Mouse (Mus musculus): Measurements from ENCODE around the gene Grm3.

Grm3 gene

DNA sequence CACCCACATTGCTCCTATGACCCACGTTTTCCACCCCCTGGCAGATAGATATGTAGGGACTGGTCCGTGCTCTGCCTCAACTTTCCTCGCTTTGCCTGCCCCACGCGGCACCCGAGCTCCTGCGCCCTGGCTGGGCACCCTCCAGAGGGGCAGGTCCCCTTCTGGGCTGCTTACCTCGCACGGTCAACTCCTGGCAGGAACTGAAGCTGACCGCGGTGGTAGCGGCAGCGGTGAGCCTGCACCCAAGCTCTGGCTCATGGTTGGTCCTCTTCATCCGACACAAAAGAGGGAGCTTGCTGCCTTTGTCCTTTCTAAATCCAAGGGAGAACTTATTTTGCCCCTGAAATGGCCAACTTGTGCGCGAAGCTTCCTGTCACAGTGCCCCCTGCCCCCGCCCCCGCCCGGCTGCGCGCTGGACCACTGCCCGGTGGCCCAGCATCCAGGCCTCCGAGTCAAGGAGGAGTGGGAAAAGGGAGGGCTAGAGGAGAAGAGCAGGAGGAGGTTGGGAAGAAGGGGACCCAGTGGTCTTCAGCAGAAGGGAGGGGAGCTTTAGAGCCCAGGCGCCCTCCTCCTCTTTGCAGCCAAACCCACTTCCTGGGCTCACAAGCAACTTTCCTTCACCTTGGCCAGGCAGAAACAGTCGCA lies at the start of gene Grm3:
Gene Grm3 (minus strand): TSS at position 215 of the 645 bp plus-strand sequence.
- peak; percentile 2 for DNase-seq (ENCODE audit: low read depth, low spot score)

- DNase-seq (ENCODE audit: low read depth, low spot score), result peak; percentile 65
Observed at GRCm38 (mm10) chr5:9755751-9756150, 30.8 kb upstream of the Grm3 start.

GRCm38 (mm10) chr5:9748184-9748583 lies 23.2 kb upstream of the Grm3 start:
- DNase-seq (ENCODE audit: low read depth, low spot score), result no peak

DNA sequence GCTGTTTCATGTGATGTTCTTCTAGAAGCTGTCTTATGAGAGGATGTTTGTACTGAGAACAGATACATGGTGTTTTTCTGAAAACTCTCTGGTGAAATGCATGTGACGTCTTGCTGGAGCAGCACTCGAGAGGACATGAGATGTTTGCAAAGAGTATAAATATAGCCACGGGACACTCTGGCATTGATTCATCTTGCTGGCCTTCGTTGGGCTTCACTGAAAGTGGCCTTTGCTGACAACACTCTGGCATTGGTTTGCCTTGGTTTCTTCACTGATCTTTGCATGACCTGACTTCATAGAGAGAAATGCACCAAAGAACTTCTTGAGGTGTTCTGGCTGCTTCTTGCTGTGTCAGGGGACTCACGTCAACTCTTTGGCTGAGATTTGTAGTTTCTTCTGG lies 19.1 kb upstream of the Grm3 start:
- DNase-seq (ENCODE audit: low read depth, low spot score), result no peak

DNA sequence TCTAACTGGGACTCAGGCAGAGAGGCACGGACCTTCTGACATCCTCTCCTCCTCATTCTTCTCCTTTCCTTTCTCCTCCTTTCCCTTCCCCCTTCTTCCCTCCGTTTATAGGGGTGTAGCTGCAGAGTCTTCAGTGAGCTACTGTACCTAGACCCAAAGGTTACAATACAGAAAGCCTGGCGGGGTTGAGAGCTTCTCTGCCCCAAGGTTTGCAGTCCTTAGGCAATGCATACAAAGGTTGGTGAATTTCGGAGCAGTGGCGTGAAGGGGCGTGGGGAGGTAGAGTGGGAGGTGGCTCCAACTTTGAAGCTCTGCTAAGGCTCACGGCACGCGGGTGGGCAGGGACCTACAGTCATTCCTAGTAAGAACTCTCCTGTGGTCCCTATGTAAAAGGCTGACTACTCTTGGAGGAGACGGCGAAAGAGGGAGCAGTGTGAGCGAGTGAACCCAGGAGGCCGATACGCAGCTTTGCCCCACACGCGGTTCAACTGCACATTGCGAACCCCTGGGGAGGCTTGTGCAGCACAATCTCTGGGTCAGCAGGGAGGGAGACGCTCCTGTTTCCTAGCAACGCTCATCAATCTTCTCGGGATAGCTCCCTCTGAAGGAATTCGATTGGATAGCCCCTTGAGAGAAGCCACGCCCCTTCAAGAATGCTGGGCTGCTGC lies 765 bp upstream of the Grm3 start:
- peak; percentile 86 for DNase-seq (ENCODE audit: low read depth, low spot score)

DNA sequence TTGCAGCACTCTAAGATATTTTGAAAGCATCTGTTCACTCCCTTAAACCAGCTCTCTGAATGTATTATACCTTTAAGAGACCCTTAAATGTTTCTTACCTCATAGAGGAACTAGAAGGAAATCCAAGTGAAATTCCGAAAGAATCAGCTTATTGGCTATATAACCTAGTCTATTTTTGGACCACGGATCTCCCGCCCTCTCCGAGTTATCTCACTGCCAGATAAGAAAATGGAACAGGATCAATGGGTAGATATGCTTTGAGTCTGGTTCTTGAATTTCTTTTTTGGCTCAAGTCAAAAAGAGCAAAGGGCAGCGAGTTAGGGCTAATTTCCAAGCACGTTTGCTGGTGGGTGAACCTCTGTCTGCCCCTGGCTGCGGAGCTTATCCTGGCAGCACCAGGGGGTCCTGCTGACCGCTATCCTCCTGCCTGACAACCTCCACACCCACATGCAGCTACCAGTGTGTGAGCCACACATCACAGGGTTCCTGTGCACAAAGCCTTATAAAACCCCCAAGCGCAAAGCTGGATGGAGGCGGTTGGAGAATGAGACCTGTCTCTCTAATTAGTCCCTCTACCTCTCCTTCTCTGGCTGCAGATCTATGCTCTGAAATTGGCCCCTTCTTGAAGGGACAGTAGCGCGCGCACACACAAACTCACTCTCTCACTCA lies 549 bp downstream of the Grm3 start:
- DNase-seq (ENCODE audit: low read depth, low spot score), result peak; percentile 9

- no peak for DNase-seq (ENCODE audit: low read depth, low spot score)
Observed at GRCm38 (mm10) chr5:9721136-9721535, 3.8 kb downstream of the Grm3 start.

DNA sequence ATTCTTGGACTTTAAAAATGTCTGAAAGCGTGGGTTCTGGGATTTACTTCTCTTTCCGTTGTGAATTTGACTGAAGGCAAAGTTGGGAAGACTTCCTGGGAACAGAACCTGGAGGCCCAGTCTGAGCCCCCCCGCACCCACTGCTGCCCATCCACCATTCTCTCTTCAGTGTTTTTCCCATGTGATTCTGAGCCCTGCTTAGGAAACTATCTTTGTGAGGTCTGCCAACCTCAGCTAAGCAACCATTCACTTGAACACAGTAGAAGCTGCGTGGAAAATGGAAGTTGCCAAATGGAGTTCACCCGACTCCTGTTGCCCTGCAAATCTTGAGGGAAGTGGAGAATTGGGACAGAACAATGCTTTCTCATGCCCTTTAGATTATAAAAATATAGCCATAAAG lies 8.7 kb downstream of the Grm3 start:
- DNase-seq (ENCODE audit: low read depth, low spot score), result no peak

DNA sequence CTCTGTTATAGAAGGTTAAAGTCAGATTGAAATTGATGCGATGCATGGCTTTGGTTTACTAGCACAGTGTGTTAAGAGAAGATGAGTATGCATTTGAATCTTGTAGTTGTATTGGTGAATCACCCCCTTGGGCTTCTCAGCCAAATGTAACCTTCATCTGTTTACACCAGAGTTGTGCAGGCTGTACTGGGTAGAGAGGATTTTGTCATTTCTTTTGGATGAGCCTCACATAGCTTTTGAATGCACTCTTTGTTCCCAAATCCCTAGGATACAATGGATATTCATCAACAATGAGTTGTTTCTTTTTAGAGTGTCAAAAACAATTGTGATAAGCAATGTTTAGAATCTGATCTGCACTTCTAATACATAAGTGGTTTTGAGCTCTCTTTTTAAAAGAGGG lies 17.9 kb downstream of the Grm3 start:
- no peak for DNase-seq (ENCODE audit: low read depth, low spot score)

GRCm38 (mm10) chr5:9703385-9704009 lies 21.5 kb downstream of the Grm3 start:
- peak; percentile 12 for DNase-seq (ENCODE audit: low read depth, low spot score)

DNA sequence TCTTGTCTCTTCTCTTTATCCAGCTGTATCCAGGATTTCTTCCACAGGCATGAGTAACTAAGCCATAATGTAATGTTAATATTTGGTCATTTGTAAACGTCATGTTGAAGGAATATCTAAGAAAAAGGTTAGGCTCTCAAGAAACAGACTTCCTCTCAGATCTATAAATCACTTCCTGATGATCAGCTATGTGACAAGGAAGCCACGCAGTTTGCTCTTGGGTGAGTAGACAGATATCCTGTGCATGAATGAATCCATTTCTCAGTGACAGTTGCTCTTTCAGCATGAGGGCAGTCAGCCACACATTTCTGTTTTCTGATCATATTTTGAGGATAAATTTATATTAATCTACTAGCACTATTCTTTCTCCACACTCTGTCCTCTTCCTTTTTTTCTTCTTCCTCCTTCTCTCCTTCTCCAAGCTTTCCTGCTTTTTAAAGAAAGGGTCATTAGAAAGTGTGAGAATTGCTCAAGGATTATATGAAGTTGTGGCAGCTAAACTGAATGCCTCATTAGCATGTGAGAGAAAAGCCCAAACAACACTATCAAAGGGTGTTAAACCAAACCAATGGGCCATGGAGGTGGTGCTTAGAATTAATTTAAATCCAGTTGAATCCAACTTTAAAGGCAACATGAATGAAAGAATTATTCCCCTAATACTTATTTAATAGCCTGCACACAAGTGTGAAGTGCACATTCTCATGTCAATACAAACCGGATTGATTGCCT lies 22.1 kb downstream of the Grm3 start:
- DNase-seq (ENCODE audit: low read depth, low spot score), result no peak

DNA sequence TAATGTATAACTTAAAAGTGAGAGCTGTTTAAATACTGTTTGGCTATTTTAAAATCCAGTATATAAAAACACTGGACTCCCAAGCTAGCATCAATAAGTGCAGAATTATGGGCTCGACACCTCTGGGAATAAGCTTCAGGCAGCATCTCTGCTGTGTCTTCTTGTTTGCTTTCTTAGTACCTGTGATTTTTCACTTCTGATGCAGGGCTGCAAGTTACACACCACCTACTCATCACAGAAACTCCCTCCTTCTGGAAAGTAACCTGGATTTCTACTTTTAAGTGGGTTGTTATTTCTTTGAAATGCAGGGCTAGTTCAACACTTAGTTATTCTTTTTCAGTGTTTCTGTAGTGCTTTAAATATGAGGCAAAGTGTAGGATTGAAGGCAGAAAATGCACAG lies 32.6 kb downstream of the Grm3 start:
- DNase-seq (ENCODE audit: low read depth, low spot score), result no peak

DNA sequence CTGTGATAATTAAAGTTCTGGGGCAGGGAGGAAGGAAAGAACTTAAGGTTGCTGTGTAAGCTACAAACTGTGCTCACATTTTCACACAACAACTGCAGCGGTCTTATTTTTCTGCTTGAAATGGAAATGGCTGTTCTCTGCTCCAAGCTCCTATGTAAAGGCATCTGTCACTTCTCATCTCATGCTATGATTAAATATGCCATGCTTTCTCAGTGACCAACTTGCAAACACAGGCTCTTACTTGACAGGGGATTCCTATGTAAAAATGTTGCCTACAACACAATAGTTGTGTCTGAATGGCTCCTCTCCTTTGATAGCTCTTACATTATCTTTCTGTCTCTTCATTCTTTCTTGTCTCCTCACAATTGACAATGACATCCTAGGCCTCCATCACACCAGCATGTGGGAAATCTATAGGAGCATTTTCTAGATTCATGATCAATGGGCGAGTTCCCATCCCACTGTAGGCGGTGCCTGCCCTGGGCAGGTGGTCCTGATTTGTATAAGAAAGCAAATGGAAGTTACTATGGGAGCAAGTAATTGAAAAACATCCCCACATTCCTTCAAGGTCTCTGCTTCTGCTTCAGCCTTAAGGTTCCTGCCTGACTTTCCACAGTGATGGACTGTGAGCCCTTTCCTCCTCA lies 34.2 kb downstream of the Grm3 start:
- peak; percentile 46 for DNase-seq (ENCODE audit: low read depth, low spot score)

GRCm38 (mm10) chr5:9690192-9690591 lies 34.8 kb downstream of the Grm3 start:
- no peak for DNase-seq (ENCODE audit: low read depth, low spot score)

GRCm38 (mm10) chr5:9683204-9683603 lies 41.8 kb downstream of the Grm3 start:
- no peak for DNase-seq (ENCODE audit: low read depth, low spot score)

GRCm38 (mm10) chr5:9669002-9669401 lies 56.0 kb downstream of the Grm3 start:
- DNase-seq (ENCODE audit: low read depth, low spot score), result no peak

- DNase-seq (ENCODE audit: low read depth, low spot score), result no peak
Observed at GRCm38 (mm10) chr5:9663416-9663815, 61.6 kb downstream of the Grm3 start.

- no peak for DNase-seq (ENCODE audit: low read depth, low spot score)
Observed at GRCm38 (mm10) chr5:9661870-9662589, 62.9 kb downstream of the Grm3 start.

DNA sequence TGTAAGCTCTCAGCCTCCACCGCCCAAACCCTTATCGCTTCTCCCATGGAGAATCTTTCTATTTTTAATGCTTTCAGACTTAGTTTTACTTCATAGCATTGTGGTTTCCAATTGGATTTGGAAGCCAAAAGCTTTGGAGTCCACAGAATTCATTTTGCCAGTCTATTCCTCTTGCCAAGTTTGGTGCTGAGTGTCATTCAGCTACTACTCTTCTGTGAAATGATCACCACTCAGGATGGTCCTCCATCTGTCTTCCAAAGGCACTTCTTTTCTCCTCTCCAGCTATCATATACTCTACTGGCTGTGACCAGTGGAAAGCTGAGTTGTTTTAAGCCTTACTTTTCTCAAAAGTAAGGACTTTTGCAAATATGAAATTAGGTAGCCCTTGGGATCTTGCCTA lies 86.4 kb downstream of the Grm3 start:
- DNase-seq (ENCODE audit: low read depth, low spot score), result no peak

DNA sequence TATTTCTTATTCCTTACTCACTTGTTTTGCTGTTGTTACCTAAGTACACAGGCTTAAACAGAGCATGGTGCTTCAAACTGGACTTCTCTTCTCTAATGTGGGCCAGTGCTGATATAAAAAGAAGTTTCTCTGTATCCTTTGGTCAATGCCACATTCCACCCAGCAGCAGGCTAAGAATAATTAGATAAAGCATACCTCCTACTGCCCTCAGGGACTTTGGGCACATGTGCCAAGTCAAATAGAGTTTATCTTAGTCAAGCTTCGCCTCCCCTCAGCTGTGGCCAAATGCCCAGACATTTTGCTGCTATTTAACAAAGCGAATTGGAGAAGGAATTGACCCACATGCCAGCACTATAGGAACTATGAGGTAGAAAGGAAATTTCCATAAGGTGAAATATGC lies 97.8 kb downstream of the Grm3 start:
- DNase-seq (ENCODE audit: low read depth, low spot score), result no peak

DNA sequence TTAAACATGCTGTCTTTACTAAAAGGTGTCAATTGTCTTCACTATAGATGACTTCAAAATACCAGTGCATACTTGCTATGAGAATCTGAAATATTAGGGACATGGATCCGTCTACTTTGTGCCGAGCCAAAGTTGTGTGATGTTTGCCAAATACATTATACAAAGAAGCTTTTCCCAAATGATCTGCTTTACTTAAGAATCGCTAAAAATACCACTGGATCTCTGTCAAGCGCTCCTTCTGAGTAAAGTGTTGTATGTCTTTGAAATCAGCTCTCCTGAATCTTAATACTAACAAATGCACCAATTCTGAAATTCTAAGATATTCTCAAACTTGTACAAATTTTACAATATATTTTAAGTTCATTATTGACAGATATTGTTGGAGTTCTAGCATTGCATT lies 100.6 kb downstream of the Grm3 start:
- no peak for DNase-seq (ENCODE audit: low read depth, low spot score)
